Mouse (Mus musculus) natural killer cell, adult 2 months (primary cell): ENCODE results near the gene Npsr1.

ENCODE experiments used
- DNase-seq, 2 experiments: peaks; one replicate each; pipeline ENCODE4 v3.0.0; 2022; ENCODE audit warnings: low spot score in 2 of 2

Npsr1 gene

DNA sequence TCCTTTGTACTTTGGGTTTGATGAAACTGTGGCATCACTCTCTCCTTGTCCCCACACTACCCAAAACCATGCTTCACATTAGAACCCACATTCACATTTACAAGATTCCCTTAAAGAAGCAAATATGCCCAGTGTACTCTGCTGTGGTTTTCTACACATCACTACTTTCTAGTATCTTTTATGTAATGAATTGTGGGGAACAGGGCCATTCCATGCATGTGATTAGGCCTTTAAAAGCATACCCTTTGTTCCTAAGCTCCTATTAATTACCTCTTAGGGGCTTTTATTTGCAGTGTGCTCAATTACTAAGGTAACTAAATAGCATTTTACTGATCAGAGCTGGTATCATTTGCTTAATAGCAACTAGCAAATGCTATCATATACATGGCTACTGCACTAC is 149.8 kb downstream of the Npsr1 start:
- no peak for DNase-seq

DNA sequence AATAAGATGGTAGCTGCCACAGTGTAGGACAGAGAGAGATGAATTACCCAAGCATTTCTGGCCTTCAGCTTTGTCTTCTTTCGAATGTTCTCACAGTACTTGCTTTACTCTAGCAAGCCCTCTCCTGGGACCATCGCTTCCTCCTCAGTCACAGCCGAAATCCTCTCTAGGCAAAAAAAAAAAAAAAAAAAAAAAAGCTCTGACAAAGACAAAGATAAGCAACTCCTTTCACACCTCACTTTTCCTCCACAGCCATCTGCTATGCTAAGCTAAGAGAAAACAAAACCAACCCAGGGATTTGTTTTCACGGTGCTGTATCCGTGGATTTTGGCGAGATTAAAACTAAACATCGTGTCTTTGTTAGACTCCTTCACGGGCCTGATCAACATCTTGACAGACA is 156.4 kb downstream of the Npsr1 start:
- DNase-seq = no peak

- no peak for DNase-seq
These were observed 182.9 kb downstream of the Npsr1 start for GRCm38 (mm10) chr9:24280498-24281287.

DNA sequence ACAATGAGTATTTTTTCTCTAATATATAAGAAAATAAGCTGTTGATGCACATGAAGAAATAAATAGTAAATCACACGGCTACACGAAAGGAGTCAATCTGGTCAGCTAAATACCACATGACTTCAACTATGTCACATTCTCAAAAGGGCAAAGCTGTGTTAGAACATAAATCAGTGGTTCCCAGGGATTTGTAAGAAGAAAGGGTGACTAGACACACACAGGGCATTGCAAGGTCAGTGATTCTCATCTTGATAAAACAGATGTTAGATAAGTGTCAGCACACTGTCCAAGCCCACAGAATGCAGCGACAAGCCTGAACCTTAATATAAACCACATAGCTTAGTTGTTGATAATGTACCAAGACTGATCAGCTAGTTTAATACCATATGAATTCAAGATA is 184.8 kb downstream of the Npsr1 start:
- DNase-seq = no peak

DNA sequence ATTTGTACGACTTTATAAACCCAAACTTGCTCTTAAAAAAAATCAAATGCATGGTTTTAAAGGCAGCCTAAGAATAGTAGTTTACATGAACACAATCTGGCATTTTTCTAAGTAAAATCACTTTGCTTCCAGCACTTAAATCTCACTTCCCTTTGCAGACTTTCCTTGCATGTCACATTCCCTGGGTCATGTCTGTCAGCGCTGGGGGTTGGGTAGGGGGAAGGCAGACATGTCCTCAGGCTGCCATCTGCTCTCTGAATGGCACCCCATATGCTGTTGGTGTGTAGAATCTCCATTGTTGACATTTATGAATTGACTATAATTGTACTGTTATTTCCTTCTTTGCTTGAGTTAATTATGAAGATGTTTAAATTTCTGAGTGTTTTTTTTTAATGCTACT is 185.3 kb downstream of the Npsr1 start:
- DNase-seq = no peak

DNA sequence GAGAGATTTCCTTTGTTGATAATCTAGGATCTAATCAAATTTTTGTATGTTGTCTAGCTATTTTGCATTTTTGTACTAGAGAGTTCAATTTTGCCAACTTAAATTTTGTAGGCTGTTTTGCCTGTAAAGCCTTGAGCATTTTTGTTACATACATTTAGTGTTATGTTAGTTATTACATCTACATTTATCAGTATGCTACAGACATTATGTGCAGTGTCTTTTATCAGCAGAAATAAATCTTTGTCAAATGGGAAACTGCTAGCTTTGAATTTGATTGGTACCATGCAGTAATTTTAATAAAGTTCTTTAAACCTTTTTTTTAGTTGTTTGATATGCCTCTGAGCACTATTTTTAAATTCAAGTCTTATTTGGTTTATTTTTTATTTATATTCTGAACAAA is 185.7 kb downstream of the Npsr1 start:
- DNase-seq = no peak

- no peak for DNase-seq
These were observed 186.7 kb downstream of the Npsr1 start for GRCm38 (mm10) chr9:24284239-24285084.

DNA sequence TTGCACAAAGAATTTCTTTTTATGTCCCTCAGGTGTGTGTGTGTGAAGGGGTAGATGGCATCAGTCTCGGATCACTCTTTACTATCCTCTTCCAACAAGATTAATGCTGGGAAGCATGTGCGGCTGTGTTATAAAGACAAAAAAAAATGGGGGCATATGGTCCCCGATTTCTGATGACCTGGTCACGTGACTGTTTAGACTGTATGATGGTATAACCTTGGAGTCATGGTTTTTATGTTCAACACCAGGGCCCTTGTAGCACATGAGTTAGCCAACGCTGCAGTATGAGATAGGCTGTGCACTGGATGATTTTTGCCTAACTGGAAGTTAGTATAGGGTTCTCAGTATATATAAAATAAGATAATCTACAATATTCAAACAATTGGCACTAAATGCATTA is 187.6 kb downstream of the Npsr1 start:
- no peak for DNase-seq

DNA sequence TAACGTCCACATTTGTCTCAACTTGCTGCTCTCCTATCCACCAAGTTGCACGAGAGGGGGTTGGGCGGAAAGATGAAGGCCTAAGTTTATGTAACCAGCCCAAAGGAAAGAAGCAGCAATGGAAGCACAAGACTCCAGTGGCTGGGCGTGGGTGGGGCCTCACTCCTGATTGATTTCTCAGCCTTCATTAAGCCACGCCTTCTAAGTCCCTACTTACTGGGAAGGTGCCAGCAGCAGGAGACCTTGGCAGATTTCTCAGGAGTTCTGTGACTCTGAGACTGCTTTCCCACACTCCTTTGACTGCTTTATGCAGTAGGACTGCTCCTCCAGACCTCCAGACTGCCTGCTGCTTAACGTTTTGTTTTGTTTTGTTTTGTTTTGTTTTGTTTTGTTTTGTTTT is 193.6 kb downstream of the Npsr1 start:
- DNase-seq = no peak

DNA sequence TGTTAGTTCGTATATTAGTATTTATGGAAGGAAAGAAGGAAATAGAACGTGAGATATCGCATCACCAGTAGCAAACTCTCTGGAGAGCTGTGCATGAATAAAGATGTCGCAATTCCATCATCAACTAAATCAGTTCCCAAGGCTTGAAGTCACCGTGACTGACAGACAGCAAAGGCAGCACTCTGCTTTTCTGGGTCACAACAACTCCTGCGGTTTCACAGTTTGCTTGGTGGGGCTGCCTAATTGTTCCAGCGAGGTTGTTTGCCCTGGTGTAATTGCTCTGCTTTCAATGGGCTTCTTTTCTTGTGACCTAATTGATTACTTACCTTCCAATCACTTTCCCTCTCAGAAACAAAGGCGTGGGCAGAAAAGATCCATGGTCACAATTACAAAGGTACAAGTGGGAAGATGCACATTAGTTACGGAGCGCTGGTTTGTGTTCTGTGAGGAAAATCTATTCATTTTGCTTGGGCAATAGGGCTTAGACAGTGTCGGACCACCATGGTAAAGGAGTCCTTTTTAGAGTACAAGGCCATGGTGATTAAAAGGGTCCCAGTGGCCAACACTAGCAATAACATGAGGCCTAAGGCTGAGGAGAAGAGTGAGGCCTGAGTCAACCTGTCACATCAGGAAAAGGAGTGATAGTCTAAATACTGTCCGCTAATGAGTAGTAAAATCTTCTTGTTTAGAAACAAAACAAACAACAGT is 195.6 kb downstream of the Npsr1 start:
- DNase-seq = no peak

DNA sequence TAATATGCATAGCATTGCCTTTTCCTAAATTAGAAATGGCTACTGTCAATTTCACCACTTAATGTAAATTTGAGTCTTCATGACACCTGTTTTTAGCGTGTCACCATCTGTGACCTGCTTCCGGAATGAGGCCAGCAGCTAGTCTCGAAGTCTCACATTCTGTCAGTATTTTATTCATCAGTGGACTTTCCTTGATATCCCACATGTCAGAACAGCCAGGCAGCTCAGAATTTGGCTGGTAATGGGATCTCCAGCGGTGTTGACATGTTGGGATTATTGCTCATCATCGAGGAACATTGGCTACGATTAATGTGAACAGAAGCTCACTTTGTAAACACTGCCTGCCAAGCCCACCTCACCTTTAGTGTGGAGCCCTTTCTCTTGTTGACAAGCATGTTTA is 205.1 kb downstream of the Npsr1 start:
- DNase-seq = no peak

- DNase-seq = no peak
These were observed 209.2 kb downstream of the Npsr1 start for GRCm38 (mm10) chr9:24306990-24307389.

GRCm38 (mm10) chr9:24307400-24307799 is 209.6 kb downstream of the Npsr1 start:
- no peak for DNase-seq

DNA sequence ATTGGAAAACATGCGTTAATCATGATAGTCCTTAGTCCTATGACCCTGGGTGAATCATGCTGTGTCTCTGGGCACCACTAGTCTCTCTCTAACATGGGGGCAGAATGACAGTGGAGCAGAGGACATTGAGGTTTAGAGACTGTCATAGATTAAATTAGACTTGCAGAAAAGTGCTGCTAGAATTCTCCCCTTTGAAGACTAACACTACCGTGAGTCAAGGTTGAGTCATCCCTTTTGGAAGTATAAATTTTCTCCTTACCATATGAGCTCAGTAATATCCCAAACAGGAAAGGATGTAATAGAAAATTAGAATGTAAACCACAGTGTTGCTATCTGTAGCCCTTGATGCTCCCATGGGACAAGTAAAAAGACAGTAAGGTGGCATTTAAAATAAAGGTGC is 218.0 kb downstream of the Npsr1 start:
- no peak for DNase-seq

DNA sequence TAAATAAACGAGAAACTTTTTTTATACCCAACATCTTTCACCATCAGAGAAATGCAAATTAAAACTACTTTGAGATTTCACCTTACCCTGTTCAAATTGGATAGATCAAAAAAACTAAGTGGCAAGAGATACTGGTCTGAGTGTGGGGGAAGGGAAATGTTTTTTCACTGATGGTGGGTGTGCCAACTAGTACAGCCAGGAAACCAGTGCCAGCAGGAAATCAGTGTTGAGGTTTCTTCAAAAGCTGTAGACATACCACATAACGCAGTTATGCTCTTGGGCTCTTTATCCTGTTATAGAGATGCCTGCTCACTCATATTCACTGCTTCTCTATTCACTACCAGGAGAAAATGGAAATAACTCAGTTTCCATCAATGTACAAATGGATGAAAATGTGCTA is 233.9 kb downstream of the Npsr1 start:
- DNase-seq = no peak

DNA sequence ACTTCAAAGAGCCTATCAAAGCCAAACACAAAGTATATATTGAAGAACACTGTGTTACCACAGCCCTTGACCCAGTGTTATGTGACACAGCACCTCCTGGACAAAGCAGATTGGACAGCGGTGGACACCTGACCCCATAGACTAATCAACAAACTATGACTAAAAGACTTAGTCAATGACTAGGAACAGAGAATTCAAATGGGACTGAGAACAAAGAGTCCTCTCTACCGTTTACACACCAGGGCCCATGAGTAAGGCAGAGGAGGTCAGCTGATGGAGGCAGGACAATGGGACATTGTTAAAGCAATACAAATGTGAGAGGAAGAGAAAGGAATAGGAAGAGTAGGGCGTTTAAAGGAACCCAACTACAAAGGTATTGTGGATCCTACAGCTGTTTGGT is 243.5 kb downstream of the Npsr1 start:
- no peak for DNase-seq

GRCm38 (mm10) chr9:24347011-24347410 is 249.2 kb downstream of the Npsr1 start:
- DNase-seq = no peak

- DNase-seq = no peak
These were observed 251.7 kb downstream of the Npsr1 start for GRCm38 (mm10) chr9:24349510-24349909.

- no peak for DNase-seq
These were observed 253.6 kb downstream of the Npsr1 start for GRCm38 (mm10) chr9:24351402-24351801.
